Mouse (Mus musculus) brain, embryonic 14.5 days (tissue): ENCODE data around the gene Tchp.

Experiments used
- CTCF ChIP-seq: fragments of 200-500 bp; IDR thresholded peaks from 2 replicates; pipeline ENCODE4 v1.5.1; 2012; ENCODE audit warnings: inconsistent platforms, mild to moderate bottlenecking, moderate library complexity, borderline replicate concordance; ENCODE audit not compliant: insufficient read depth, insufficient read length; ENCODE audit errors: extremely low read depth
- POLR2A ChIP-seq: fragments of 200-500 bp; IDR thresholded peaks from 2 replicates; pipeline ENCODE4 v1.6.1; 2012; ENCODE audit warnings: mild to moderate bottlenecking, inconsistent platforms, borderline replicate concordance; ENCODE audit not compliant: poor library complexity, insufficient read depth, insufficient read length, severe bottlenecking; ENCODE audit errors: extremely low read depth

- TF ChIP-seq CTCF (no peak), POLR2A (no peak)
Observed at GRCm38 (mm10) chr5:114721969-114722368, 14.4 kb downstream of the Tchp start.
